ENCODE assay signal across 9 mouse cellular contexts in the genomic region with DNA sequence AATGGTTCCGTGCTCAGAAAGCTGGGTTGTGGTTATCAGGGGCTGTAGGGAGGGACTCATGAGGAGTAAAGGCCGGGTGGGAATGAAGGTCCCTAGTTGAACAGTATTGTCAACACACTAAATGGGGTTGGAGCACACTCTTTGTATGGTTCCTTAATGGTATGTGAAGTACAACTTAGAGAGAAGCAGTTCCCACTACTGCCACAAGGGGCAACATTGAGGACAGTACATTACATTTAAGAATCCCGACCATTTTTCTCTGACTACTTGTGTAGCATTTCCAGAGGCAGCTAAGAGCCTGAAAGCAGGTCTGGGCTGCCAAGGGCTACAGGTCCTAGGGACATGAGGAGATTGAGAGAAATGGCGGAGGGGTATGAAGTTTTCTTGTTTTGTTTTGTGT. TPM values are rescaled to one million over a fixed set of nuclear protein-coding genes. Genes with fewer than 3 reads are reported as not detected.
DNase-seq lines count a peak whose midpoint lies in the region; ATAC-seq and TF ChIP-seq lines count a peak whose summit lies in the region.
"Had no signal": no experiment of that assay in that cellular context is flagged by ENCODE, and none has a peak within 500 bp of the region (broad histone marks: within the 10 kb centered on the region; RNA-seq: fewer than 3 reads in every experiment).

No protein-coding gene starts in this region.

- no peak overlapping the region for H3K27ac ChIP-seq in liver, embryonic 14.5 days
- H3K27ac ChIP-seq: limb, embryonic 15.5 days had no signal

- no peaks in the 10 kb centered on the region for H3K27me3 ChIP-seq in liver, embryonic 14.5 days (ENCODE audit: control insufficient read depth, insufficient read depth, low read length)
- H3K27me3 ChIP-seq: limb, embryonic 15.5 days had no signal

- H3K36me3 ChIP-seq in liver, embryonic 14.5 days (replicated peaks; ENCODE audit: control insufficient read depth, insufficient read depth, low read depth), result no peaks in the 10 kb centered on the region
- H3K36me3 ChIP-seq: limb, embryonic 15.5 days had no signal

- TF ChIP-seq CTCF in liver, embryonic 14.5 days (IDR thresholded peaks at IDR 0.05; ENCODE audit: low read depth), result peak; percentile 82

- peak; percentile 72 for DNase-seq in layer of hippocampus, adult 11-12 months (ENCODE audit: low spot score)
- DNase-seq in layer of hippocampus, postnatal 36 days, result no peak
- peak; percentile 71 for DNase-seq in MEL-GATA-1-ER (ENCODE audit: extremely low read depth, low read depth)
- DNase-seq in cerebellum, adult 9-10 months, result peak; percentile 74
- DNase-seq in heart, postnatal 14 days, result peak; percentile 51 to 74
- peak; percentile 40 to 49 (median 46) for DNase-seq in liver, embryonic 14.5 days (ENCODE audit: low read depth in 3 of 3, low spot score in 3 of 3)
- peak; percentile 41 for DNase-seq in retina, postnatal 7 days (ENCODE audit: low read depth, low spot score)
- no peak for DNase-seq in ovary, adult 18-20 months (ENCODE audit: low spot score)

- H3K4me3 ChIP-seq in liver, embryonic 14.5 days (ENCODE audit: insufficient read depth in 1 of 2, low read depth in 2 of 2, low read length in 2 of 2), result no peak overlapping the region
- H3K4me3 ChIP-seq: limb, embryonic 15.5 days had no signal

- no peak overlapping the region for H3K9ac ChIP-seq in liver, embryonic 14.5 days (replicated peaks)
- H3K9ac ChIP-seq: limb, embryonic 15.5 days had no signal

- H3K9me3 ChIP-seq in liver, embryonic 14.5 days (ENCODE audit: control insufficient read depth, low read length), result no peaks in the 10 kb centered on the region
- H3K9me3 ChIP-seq: limb, embryonic 15.5 days had no signal

- ATAC-seq in liver, embryonic 14.5 days (ENCODE audit: insufficient read depth), result no peak

- WGBS in liver, embryonic 14.5 days (ENCODE audit: insufficient replicate concordance), result 19% methylated on average over 4 of the region's 4 CpGs

- no peak overlapping the region for H3K4me2 ChIP-seq in liver, embryonic 14.5 days (ENCODE audit: low read depth)
- H3K4me2 ChIP-seq: limb, embryonic 15.5 days had no signal

- H3K4me1 ChIP-seq in liver, embryonic 14.5 days (replicated peaks; ENCODE audit: control insufficient read depth in 2 of 2, insufficient read depth in 2 of 2, low read length in 1 of 2), result no peaks in the 10 kb centered on the region

- TF ChIP-seq EP300 in liver, embryonic 14.5 days (IDR thresholded peaks at IDR 0.05; ENCODE audit: low read depth), result no peak

- intact Hi-C loops in heart, postnatal 14 days (cut with DNase I), result loop anchor here (5.0 kb wide), 1 partner anchor 69 kb away; a partner anchor contains a TSS

RNA-seq across cellular contexts. Expression of a gene that starts 2.5 kb away (rescaled TPM):
- total RNA-seq in layer of hippocampus, postnatal 36 days (2021), result not detected
- total RNA-seq in heart, postnatal 14 days (2021), result not detected
- 0.06 TPM in 1 of 2 replicates, not detected in the other for polyA plus RNA-seq in liver, embryonic 14.5 days (2012; rRNA removed)
- polyA plus RNA-seq in liver, embryonic 14.5 days (2014; fragmentation: Nextera tagmentation; extraction: Ambion mirVana), result not detected in 2 replicates
- polyA plus RNA-seq: limb, embryonic 15.5 days had no signal

RNA-seq across cellular contexts. Expression of a gene that starts 2.8 kb away (rescaled TPM):
- 1 to 10 TPM; 2.0 to 2.1 TPM for total RNA-seq in layer of hippocampus, postnatal 36 days (2021)
- total RNA-seq in heart, postnatal 14 days (2021), result not detected
- 0.09 and 0.18 TPM in 2 replicates for polyA plus RNA-seq in liver, embryonic 14.5 days (2012; rRNA removed)
- polyA plus RNA-seq in liver, embryonic 14.5 days (2014; fragmentation: Nextera tagmentation; extraction: Ambion mirVana), result 0.06 TPM in 1 of 2 replicates, not detected in the other

RNA-seq across cellular contexts. Expression of a gene that starts 5.3 kb away (rescaled TPM):
- total RNA-seq in layer of hippocampus, postnatal 36 days (2021), result not detected
- not detected for total RNA-seq in heart, postnatal 14 days (2021)
- 0.04 TPM in 1 of 2 replicates, not detected in the other for polyA plus RNA-seq in liver, embryonic 14.5 days (2012; rRNA removed)
- not detected in 2 replicates for polyA plus RNA-seq in liver, embryonic 14.5 days (2014; fragmentation: Nextera tagmentation; extraction: Ambion mirVana)
- polyA plus RNA-seq: limb, embryonic 15.5 days had no signal

RNA-seq across cellular contexts. Expression of a gene that starts 12.2 kb away (rescaled TPM):
- total RNA-seq in layer of hippocampus, postnatal 36 days (2021), result 100 to 1,000 TPM; 356 to 383 TPM
- 100 to 1,000 TPM; 339 to 355 TPM for total RNA-seq in heart, postnatal 14 days (2021)
- polyA plus RNA-seq in liver, embryonic 14.5 days (2012; rRNA removed), result 277 and 284 TPM in 2 replicates
- polyA plus RNA-seq in liver, embryonic 14.5 days (2014; fragmentation: Nextera tagmentation; extraction: Ambion mirVana), result 519 and 544 TPM in 2 replicates

RNA-seq across cellular contexts. Expression of a gene that starts 26.7 kb away (rescaled TPM):
- total RNA-seq in layer of hippocampus, postnatal 36 days (2021), result not detected
- not detected for total RNA-seq in heart, postnatal 14 days (2021)
- polyA plus RNA-seq in liver, embryonic 14.5 days (2012; rRNA removed), result not detected in 2 replicates
- polyA plus RNA-seq in liver, embryonic 14.5 days (2014; fragmentation: Nextera tagmentation; extraction: Ambion mirVana), result not detected in 2 replicates
- polyA plus RNA-seq: limb, embryonic 15.5 days had no signal

Comparison
In these comparisons a context has a peak if more than half of its experiments do, and no peak if none do; other contexts are left out.
1. DNase-seq: peak in layer of hippocampus, adult 11-12 months (single experiment), MEL-GATA-1-ER (single experiment), cerebellum, adult 9-10 months (single experiment), heart, postnatal 14 days (2 of 2), liver, embryonic 14.5 days (3 of 3) and retina, postnatal 7 days (single experiment); none in layer of hippocampus, postnatal 36 days (0 of 2) and ovary, adult 18-20 months (single experiment).